Mouse (Mus musculus): ENCODE results near the gene Wscd1. TPM values are rescaled to one million over a fixed set of nuclear protein-coding genes. Genes with fewer than 3 reads are reported as not detected.

Wscd1 gene
- polyA plus RNA-seq, 1 experiment from 2014 or later = 2.5 TPM

DNA sequence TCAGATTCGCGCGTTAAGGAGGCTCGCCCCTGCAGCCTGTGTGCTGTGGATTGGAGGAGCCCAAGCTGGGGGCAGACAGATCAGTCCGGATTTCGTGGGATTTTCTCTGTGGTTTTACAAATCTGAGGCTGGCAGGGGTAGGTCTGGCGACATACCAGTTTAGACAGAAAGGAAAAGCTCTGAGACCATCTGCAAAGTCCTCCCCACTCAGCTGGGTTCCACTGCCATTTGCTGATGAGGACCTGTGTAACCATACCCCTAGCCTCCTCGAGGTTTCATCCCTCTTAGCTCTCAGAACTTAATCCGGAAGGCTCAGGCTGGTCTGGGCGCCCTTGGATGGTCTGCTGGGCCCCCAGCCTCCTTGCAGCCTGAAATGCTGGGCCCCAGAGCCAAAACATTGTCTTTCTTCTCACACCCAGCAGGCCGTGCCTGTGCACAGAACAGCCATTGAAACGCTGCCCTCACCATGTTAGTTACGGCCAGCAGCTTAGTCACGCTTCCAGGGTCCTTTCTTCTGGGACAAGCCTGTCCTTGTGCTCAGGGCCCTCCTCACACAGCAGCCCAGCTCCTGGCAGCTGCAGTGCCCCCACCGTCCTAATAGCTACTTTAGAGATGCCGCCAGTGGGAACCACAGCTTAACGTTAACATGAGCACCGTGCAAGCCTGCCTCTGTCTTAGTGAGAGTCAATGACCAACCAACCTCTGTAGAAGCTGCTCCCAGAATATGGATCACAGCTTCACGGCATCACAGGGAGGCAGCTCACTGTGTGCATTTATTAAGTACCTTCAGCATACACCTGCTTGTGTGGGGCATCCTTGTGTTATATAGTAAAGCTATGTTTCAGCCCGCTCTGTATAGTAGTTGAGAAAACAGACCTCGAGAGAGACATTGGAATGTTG is 8.7 kb downstream of the Wscd1 start:
- no peak overlapping the region for H3K4me3 ChIP-seq
- peaks cover 3% of the 10 kb centered on the region; the same call in 1 of the 2 replicates for H3K4me1 ChIP-seq
- no peaks in the 10 kb centered on the region for H3K9me3 ChIP-seq (replicated peaks)
- WGBS = 54% methylated on average over 21 of the region's 21 CpGs
- H3K27me3 ChIP-seq (ENCODE audit: low read depth, poor library complexity, severe bottlenecking) = peaks cover 24% of the 10 kb centered on the region
- no peaks in the 10 kb centered on the region for H3K36me3 ChIP-seq
- DNase-seq (ENCODE audit: low spot score) = no peak
- H3K27ac ChIP-seq = no peak overlapping the region; the same call in 1 of the 2 replicates

- H3K4me1 ChIP-seq = no peaks in the 10 kb centered on the region
- DNase-seq (ENCODE audit: low spot score) = no peak
- no peak overlapping the region for H3K27ac ChIP-seq
- peaks cover 7% of the 10 kb centered on the region; the same call in 1 of the 2 replicates for H3K27me3 ChIP-seq (ENCODE audit: low read depth, poor library complexity, severe bottlenecking)
- H3K9me3 ChIP-seq (replicated peaks) = no peaks in the 10 kb centered on the region
- 84% methylated on average over 9 of the region's 9 CpGs for WGBS
- no peaks in the 10 kb centered on the region for H3K36me3 ChIP-seq
- H3K4me3 ChIP-seq = no peak overlapping the region
Observed at GRCm38 (mm10) chr11:71760991-71761390, 11.3 kb downstream of the Wscd1 start.

DNA sequence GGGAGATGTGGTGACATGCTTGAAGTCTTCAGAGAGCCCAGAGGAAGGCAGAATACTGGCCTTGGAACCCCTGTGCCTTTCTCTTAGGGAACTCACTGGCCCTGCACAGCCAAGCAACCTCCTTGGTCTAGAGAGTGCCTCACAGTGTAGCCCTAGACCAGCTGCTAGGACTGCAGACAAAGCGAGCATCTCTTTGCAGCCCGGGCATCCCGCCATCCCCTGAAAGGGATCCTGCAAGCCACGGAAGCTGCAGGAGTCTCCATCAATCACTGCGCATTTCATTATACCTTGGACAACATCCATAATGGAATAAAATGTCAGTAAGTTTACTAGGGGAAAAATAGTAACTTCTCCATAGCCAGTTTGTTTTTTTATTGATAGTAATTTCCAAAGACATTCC is 13.4 kb downstream of the Wscd1 start:
- Histone ChIP-seq H3K27me3 (ENCODE audit: low read depth, poor library complexity, severe bottlenecking) (0 out of 2 replicates have a peak, but pooled peaks cover 2% of the 10 kb centered on the region), H3K36me3 (no peaks in the 10 kb centered on the region), H3K27ac (no peak overlapping the region), H3K9me3 (replicated peaks) (no peaks in the 10 kb centered on the region), H3K4me1 (no peaks in the 10 kb centered on the region), H3K4me3 (no peak overlapping the region)
- DNase-seq (ENCODE audit: low spot score) = no peak
- WGBS = 38% methylated on average over 5 of the region's 5 CpGs

GRCm38 (mm10) chr11:71763651-71764275 is 14.0 kb downstream of the Wscd1 start:
- Histone ChIP-seq H3K36me3 (no peaks in the 10 kb centered on the region), H3K4me1 (no peaks in the 10 kb centered on the region), H3K27ac (no peak overlapping the region), H3K9me3 (replicated peaks) (no peaks in the 10 kb centered on the region), H3K27me3 (ENCODE audit: low read depth, poor library complexity, severe bottlenecking) (0 out of 2 replicates have a peak, but pooled peaks cover 2% of the 10 kb centered on the region), H3K4me3 (no peak overlapping the region)
- WGBS = 47% methylated on average over 5 of the region's 5 CpGs
- DNase-seq (ENCODE audit: low spot score) = no peak

DNA sequence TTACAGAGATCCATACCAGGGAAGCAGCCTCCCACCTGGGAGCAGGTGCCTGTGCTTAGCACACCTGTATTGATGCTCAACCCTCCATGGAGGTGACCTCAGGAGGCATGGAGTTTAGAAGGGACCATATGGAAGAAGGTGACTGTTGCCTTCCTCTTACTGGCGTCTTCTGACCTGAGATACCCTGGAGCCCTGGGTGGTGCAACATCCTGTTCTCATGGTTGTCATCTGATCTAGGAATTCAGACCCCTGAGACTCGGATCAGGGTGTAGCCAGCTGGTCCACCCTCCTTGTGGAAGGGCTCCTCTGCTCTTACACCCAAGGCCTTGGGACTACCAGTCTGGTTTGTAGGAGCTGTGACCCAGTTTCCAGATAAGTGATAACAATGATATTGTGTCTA is 15.0 kb downstream of the Wscd1 start:
- H3K27ac ChIP-seq = no peak overlapping the region
- DNase-seq (ENCODE audit: low spot score) = no peak
- WGBS = 70% methylated on average over 2 of the region's 2 CpGs
- peaks cover 3% of the 10 kb centered on the region; the same call in 1 of the 2 replicates for H3K4me1 ChIP-seq
- no peaks in the 10 kb centered on the region for H3K36me3 ChIP-seq
- 0 out of 2 replicates have a peak, but pooled peaks cover 2% of the 10 kb centered on the region for H3K27me3 ChIP-seq (ENCODE audit: low read depth, poor library complexity, severe bottlenecking)
- no peaks in the 10 kb centered on the region for H3K9me3 ChIP-seq (replicated peaks)
- H3K4me3 ChIP-seq = no peak overlapping the region

GRCm38 (mm10) chr11:71765335-71765734 is 15.6 kb downstream of the Wscd1 start:
- Histone ChIP-seq H3K9me3 (replicated peaks) (no peaks in the 10 kb centered on the region), H3K36me3 (no peaks in the 10 kb centered on the region), H3K4me3 (no peak overlapping the region), H3K27me3 (ENCODE audit: low read depth, poor library complexity, severe bottlenecking) (0 out of 2 replicates have a peak, but pooled peaks cover 3% of the 10 kb centered on the region), H3K27ac (no peak overlapping the region), H3K4me1 (peaks cover 4% of the 10 kb centered on the region; the same call in 1 of the 2 replicates)
- 69% methylated on average over 6 of the region's 6 CpGs for WGBS
- DNase-seq (ENCODE audit: low spot score) = no peak

DNA sequence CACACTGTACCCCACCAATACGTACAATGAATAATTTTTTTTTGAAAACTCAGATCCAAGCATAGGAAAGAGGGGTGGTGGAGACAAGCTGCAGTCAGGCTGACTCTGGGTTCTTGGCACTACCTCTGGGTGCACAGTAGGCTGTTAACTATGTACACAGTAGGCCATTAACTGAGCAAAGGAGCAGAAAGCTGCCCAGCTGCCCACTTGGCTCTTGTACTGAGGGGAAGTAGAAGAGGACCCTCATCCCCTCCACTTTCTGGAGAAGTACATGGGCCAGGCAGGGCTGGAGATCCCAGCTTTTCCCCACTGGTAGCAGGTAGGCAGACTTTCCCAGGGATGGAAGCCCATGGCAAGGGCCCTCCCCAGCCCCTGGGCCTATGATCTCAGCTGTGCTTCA is 16.7 kb downstream of the Wscd1 start:
- no peak for DNase-seq (ENCODE audit: low spot score)
- 92% methylated on average over 1 of the region's 1 CpGs for WGBS
- Histone ChIP-seq H3K27me3 (ENCODE audit: low read depth, poor library complexity, severe bottlenecking) (0 out of 2 replicates have a peak, but pooled peaks cover 3% of the 10 kb centered on the region), H3K4me1 (peaks cover 4% of the 10 kb centered on the region; the same call in 1 of the 2 replicates), H3K9me3 (replicated peaks) (no peaks in the 10 kb centered on the region), H3K27ac (no peak overlapping the region), H3K36me3 (no peaks in the 10 kb centered on the region), H3K4me3 (no peak overlapping the region)

GRCm38 (mm10) chr11:71767726-71768125 is 18.0 kb downstream of the Wscd1 start:
- H3K36me3 ChIP-seq = no peaks in the 10 kb centered on the region
- no peaks in the 10 kb centered on the region for H3K9me3 ChIP-seq (replicated peaks)
- no peak overlapping the region for H3K27ac ChIP-seq
- H3K27me3 ChIP-seq (ENCODE audit: low read depth, poor library complexity, severe bottlenecking) = peaks cover 9% of the 10 kb centered on the region; the same call in 1 of the 2 replicates
- H3K4me3 ChIP-seq = no peak overlapping the region
- no peak for DNase-seq (ENCODE audit: low spot score)
- WGBS = 94% methylated on average over 3 of the region's 3 CpGs
- H3K4me1 ChIP-seq = peaks cover 12% of the 10 kb centered on the region

GRCm38 (mm10) chr11:71769744-71770143 is 20.0 kb downstream of the Wscd1 start:
- Histone ChIP-seq H3K36me3 (no peaks in the 10 kb centered on the region), H3K9me3 (replicated peaks) (no peaks in the 10 kb centered on the region), H3K4me1 (peaks cover 17% of the 10 kb centered on the region), H3K27me3 (ENCODE audit: low read depth, poor library complexity, severe bottlenecking) (peaks cover 16% of the 10 kb centered on the region), H3K27ac (no peak overlapping the region), H3K4me3 (no peak overlapping the region)
- no peak for DNase-seq (ENCODE audit: low spot score)
- WGBS = 54% methylated on average over 8 of the region's 8 CpGs

GRCm38 (mm10) chr11:71770479-71770878 is 20.8 kb downstream of the Wscd1 start:
- no peak for DNase-seq (ENCODE audit: low spot score)
- Histone ChIP-seq H3K27me3 (ENCODE audit: low read depth, poor library complexity, severe bottlenecking) (peaks cover 24% of the 10 kb centered on the region), H3K36me3 (no peaks in the 10 kb centered on the region), H3K27ac (no peak overlapping the region), H3K4me3 (no peak overlapping the region), H3K9me3 (replicated peaks) (no peaks in the 10 kb centered on the region), H3K4me1 (peaks cover 17% of the 10 kb centered on the region)
- 80% methylated on average over 2 of the region's 2 CpGs for WGBS

DNA sequence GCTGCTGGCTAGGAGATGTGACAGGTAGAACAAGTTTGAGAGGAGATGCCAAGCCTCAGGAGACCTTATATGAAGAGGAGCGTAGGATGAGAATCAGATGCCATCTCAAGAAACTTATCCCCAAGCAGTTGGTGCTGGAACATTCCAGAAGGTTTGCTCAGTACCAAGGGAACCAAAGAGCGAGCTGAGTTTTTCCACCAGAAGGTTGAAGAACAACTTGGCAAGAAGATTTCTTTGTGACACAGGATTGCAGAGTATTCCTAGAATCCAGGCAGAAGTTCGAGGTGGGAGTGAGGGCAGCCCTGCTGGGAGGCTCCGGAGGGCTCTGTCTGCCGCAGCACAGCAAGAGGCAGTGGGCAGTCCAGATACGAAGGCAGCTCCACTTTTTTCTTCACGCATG is 21.4 kb downstream of the Wscd1 start:
- no peaks in the 10 kb centered on the region for H3K9me3 ChIP-seq (replicated peaks)
- no peak overlapping the region for H3K27ac ChIP-seq
- DNase-seq (ENCODE audit: low spot score) = no peak
- 89% methylated on average over 7 of the region's 7 CpGs for WGBS
- H3K4me1 ChIP-seq = peaks cover 17% of the 10 kb centered on the region
- H3K27me3 ChIP-seq (ENCODE audit: low read depth, poor library complexity, severe bottlenecking) = peaks cover 29% of the 10 kb centered on the region
- no peaks in the 10 kb centered on the region for H3K36me3 ChIP-seq
- H3K4me3 ChIP-seq = no peak overlapping the region

DNA sequence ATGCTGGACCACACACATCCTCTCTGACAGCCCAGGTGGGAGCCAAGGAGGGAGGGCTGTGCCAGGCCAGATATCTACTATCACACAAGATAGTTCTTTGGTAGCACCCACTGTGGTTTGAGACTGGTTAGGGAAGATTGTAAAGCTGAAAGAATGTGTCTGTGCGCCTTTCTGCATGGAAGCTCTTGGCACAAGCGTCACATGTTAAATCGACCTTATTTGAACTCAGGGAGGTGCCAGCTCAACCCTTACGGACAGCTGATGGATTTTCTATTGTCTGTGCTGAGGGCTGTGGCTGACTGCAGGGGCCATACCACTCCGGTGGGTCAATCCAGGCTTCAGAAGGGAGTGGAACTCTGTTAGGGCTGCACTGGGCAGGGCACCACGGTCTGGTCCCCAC is 22.3 kb downstream of the Wscd1 start:
- Histone ChIP-seq H3K9me3 (replicated peaks) (no peaks in the 10 kb centered on the region), H3K36me3 (no peaks in the 10 kb centered on the region), H3K4me3 (no peak overlapping the region), H3K27me3 (ENCODE audit: low read depth, poor library complexity, severe bottlenecking) (peaks cover 29% of the 10 kb centered on the region), H3K4me1 (peaks cover 17% of the 10 kb centered on the region), H3K27ac (0 out of 2 replicates have a peak overlapping the region, but pooled peaks have one; percentile 36)
- 77% methylated on average over 6 of the region's 6 CpGs for WGBS
- no peak for DNase-seq (ENCODE audit: low spot score)

DNA sequence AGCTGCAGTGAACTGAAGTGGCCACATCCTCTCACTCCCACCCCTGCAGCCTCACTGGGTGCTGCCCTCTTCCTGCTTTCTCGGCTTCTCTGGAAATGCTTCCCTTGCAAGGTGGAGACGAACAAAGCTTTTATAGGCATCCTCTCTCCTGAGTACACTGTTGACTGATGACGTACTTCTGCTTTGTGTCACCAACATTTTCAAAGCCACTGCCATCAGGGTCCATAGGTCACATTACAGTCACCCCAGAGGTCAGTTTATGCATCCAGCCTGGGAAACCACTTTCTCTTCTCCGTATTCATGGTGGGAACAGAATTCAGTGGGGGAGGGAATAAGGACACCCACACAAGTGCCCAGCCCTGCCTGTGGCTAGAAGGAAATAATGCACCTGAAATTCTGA is 23.1 kb downstream of the Wscd1 start:
- Histone ChIP-seq H3K27me3 (ENCODE audit: low read depth, poor library complexity, severe bottlenecking) (peaks cover 29% of the 10 kb centered on the region), H3K9me3 (replicated peaks) (no peaks in the 10 kb centered on the region), H3K4me3 (no peak overlapping the region), H3K36me3 (no peaks in the 10 kb centered on the region), H3K4me1 (peaks cover 17% of the 10 kb centered on the region), H3K27ac (0 out of 2 replicates have a peak overlapping the region, but pooled peaks have one; percentile 36)
- WGBS = 3% methylated on average over 4 of the region's 4 CpGs
- DNase-seq (ENCODE audit: low spot score) = no peak

Data from limb, embryonic 10.5 days (tissue).